Mouse (Mus musculus) intestine, embryonic 16.5 days (tissue): ENCODE results near the gene Tex261. TPM values are rescaled to one million over a fixed set of nuclear protein-coding genes. Genes with fewer than 3 reads are reported as not detected.

Experiments
- ATAC-seq: fragments of 200-750 bp; cut with Nextera tagmentation; 2 replicates; pipeline ENCODE4 v1.8.0; 2017; ENCODE audit warnings: moderate TSS enrichment, moderate library complexity
- H3K27ac ChIP-seq: fragments of 300-500 bp; sonication (generic); 2 replicates; pipeline ENCODE4 v1.5.1; 2014; ENCODE audit warnings: mild to moderate bottlenecking, low read length
- H3K27me3 ChIP-seq: fragments of 300-500 bp; sonication (generic); replicated peaks from 2 replicates; pipeline ENCODE4 v1.6.1; 2014; ENCODE audit warnings: low read length, control low read depth, mixed read lengths; ENCODE audit not compliant: control insufficient read depth, insufficient read depth
- H3K36me3 ChIP-seq: fragments of 300-500 bp; sonication (generic); 2 replicates; pipeline ENCODE4 v1.6.1; 2014; ENCODE audit warnings: low read length, control low read depth; ENCODE audit not compliant: control insufficient read depth, insufficient read depth
- H3K4me1 ChIP-seq: fragments of 300-500 bp; sonication (generic); 2 replicates; pipeline ENCODE4 v1.6.1; 2014; ENCODE audit warnings: low read length, control low read depth, mixed read lengths; ENCODE audit not compliant: control insufficient read depth, insufficient read depth
- H3K4me2 ChIP-seq: fragments of 300-500 bp; sonication (generic); 2 replicates; pipeline ENCODE4 v1.6.1; 2014; ENCODE audit warnings: low read depth, low read length, control low read depth
- H3K4me3 ChIP-seq: fragments of 300-500 bp; sonication (generic); 2 replicates; pipeline ENCODE4 v1.5.1; 2014; ENCODE audit warnings: mild to moderate bottlenecking, low read length
- H3K9ac ChIP-seq: fragments of 300-500 bp; sonication (generic); 2 replicates; pipeline ENCODE4 v1.6.1; 2014; ENCODE audit warnings: low read depth, low read length
- H3K9me3 ChIP-seq: fragments of 300-500 bp; sonication (generic); 2 replicates; pipeline ENCODE4 v1.6.1; 2016; ENCODE audit warnings: low read length, control low read depth; ENCODE audit not compliant: control insufficient read depth
- WGBS: fragments of 180-500 bp; shearing (Covaris S2); extraction: QIAGEN DNeasy Blood & Tissue Kit; methylation state at CpG from one replicate; pipeline ENCODE4 v1.1.7; 2014; 5-methylcytosine and 5-hydroxymethylcytosine counted together
- polyA plus RNA-seq: library from polyadenylated mRNA; unstranded; fragments of >200 nt; fragmentation: Nextera tagmentation; extraction: Ambion mirVana; gene quantifications from 2 replicates; pipeline ENCODE4 v1.2.1, GENCODE M21; 2015

Tex261 gene
- polyA plus RNA-seq, 1 experiment from 2014 or later, result 88.5 TPM

- peaks cover 45% of the 10 kb centered on the region for H3K27me3 ChIP-seq
- 15% methylated on average over 6 of the region's 6 CpGs for WGBS
- no peak overlapping the region for H3K4me3 ChIP-seq
- ATAC-seq, result no peak
- H3K9ac ChIP-seq, result no peak overlapping the region
- no peak overlapping the region for H3K4me2 ChIP-seq
- H3K27ac ChIP-seq, result no peak overlapping the region
- no peaks in the 10 kb centered on the region for H3K36me3 ChIP-seq
- no peaks in the 10 kb centered on the region for H3K4me1 ChIP-seq
- H3K9me3 ChIP-seq, result no peaks in the 10 kb centered on the region
These were observed 53.1 kb downstream of the Tex261 start for GRCm38 (mm10) chr6:83722526-83722925.

Other genes starting within 250 kb of the Tex261 start
- gene Actg2, start 239.5 kb downstream of the Tex261 start, polyA plus RNA-seq, result 1,727 and 1,747 TPM in 2 replicates
- 29.4 and 30.5 TPM in 2 replicates for gene Stambp, start 203.1 kb downstream of the Tex261 start, polyA plus RNA-seq
- 0.12 and 0.32 TPM in 2 replicates for gene Clec4f, start 119.6 kb downstream of the Tex261 start, polyA plus RNA-seq
- gene Cd207, start 98.0 kb downstream of the Tex261 start, polyA plus RNA-seq, result not detected in 2 replicates
- not detected in 2 replicates for gene Vax2, start 64.5 kb downstream of the Tex261 start, polyA plus RNA-seq
- not detected in 2 replicates for gene Atp6v1b1, start 32.8 kb downstream of the Tex261 start, polyA plus RNA-seq
- gene Ankrd53, start 13.2 kb downstream of the Tex261 start, polyA plus RNA-seq, result not detected in 2 replicates
- 128 and 140 TPM in 2 replicates for gene Nagk, start 19.2 kb upstream of the Tex261 start, polyA plus RNA-seq
- gene Paip2b, start 55.9 kb upstream of the Tex261 start, polyA plus RNA-seq, result 12.7 and 13.4 TPM in 2 replicates
- 34.4 and 34.7 TPM in 2 replicates for gene Zfp638, start 91.3 kb upstream of the Tex261 start, polyA plus RNA-seq
- gene Dysf, start 232.8 kb upstream of the Tex261 start, polyA plus RNA-seq, result 5.7 and 6.1 TPM in 2 replicates